Mouse (Mus musculus): ENCODE results near the gene Med25. TPM values are rescaled to one million over a fixed set of nuclear protein-coding genes. Genes with fewer than 3 reads are reported as not detected.
"Not testable (repeated sequence)": the region's sequence is repeated elsewhere in the genome, so short reads cannot be mapped to it uniquely, and the experiment has no call there.

Gene Med25
- total RNA-seq, 4 experiments from 2014 or later = 64.0 to 79.1 (median 71.0) TPM

GRCm38 (mm10) chr7:44893197-44893596, 685 bp upstream of the Med25 start:
- DNase-seq (ENCODE audit: low spot score in 2 of 2) = no peak

- DNase-seq (ENCODE audit: low spot score in 2 of 2) = no peak
Observed at GRCm38 (mm10) chr7:44891611-44892010, 901 bp downstream of the Med25 start.

- no peak for DNase-seq (ENCODE audit: low spot score in 2 of 2)
Observed at GRCm38 (mm10) chr7:44890737-44891136, 1.8 kb downstream of the Med25 start.

- no peak for DNase-seq (ENCODE audit: low spot score in 2 of 2)
Observed at GRCm38 (mm10) chr7:44890180-44890579, 2.3 kb downstream of the Med25 start.

DNA sequence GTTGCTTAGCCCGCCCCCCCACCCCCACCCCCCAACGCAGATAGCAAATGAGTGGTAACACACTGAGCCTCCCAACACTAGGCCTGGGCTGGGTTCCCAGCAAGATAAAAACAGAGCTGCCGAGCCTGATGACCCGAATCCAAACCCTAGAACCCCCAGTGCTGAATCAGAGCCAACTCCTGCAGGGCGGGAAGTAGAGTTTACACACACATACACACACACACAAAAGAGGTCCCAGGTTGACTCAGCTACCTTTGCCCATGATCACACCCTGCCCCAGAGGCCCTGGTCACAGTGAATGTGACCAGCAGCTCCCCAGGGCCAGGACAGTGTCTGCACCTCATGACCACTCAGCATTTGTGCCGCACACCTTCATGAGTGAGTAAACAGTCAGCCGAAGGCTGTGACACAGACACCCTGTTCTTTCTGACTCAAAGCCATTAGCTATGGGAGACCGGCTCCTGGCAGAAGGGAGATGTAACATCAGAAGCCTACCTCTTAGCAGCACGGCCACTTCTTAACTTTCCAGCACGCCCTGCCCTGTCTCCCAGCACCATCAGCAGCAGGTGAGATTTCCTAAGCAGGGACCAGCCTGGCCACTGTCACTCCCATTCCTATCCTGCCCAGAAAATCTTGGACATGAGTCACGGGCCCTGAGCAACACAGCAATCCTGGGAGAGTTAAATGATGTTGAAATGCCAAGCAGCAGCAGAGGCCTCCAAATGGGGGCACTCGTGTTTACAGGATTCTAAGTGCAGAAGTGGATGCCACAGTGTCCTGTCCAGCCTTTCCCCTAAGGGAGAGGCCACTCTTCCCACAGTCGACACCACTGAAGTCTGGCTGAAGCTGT, 4.0 kb downstream of the Med25 start:
- no peak for DNase-seq (ENCODE audit: low spot score in 2 of 2)

- no peak for DNase-seq (ENCODE audit: low spot score in 2 of 2)
Observed at GRCm38 (mm10) chr7:44886964-44887363, 5.5 kb downstream of the Med25 start.

- DNase-seq (ENCODE audit: low spot score in 2 of 2) = no peak
Observed at GRCm38 (mm10) chr7:44884637-44885036, 7.9 kb downstream of the Med25 start.

- no peak for DNase-seq (ENCODE audit: low spot score in 2 of 2)
Observed at GRCm38 (mm10) chr7:44883036-44883435, 9.5 kb downstream of the Med25 start.

GRCm38 (mm10) chr7:44877833-44878232, 14.7 kb downstream of the Med25 start:
- no peak for DNase-seq (ENCODE audit: low spot score in 2 of 2)

GRCm38 (mm10) chr7:44871774-44872173, 20.7 kb downstream of the Med25 start:
- DNase-seq (ENCODE audit: low spot score in 2 of 2) = not testable (repeated sequence)

GRCm38 (mm10) chr7:44871181-44871580, 21.3 kb downstream of the Med25 start:
- no peak for DNase-seq (ENCODE audit: low spot score in 2 of 2)

DNA sequence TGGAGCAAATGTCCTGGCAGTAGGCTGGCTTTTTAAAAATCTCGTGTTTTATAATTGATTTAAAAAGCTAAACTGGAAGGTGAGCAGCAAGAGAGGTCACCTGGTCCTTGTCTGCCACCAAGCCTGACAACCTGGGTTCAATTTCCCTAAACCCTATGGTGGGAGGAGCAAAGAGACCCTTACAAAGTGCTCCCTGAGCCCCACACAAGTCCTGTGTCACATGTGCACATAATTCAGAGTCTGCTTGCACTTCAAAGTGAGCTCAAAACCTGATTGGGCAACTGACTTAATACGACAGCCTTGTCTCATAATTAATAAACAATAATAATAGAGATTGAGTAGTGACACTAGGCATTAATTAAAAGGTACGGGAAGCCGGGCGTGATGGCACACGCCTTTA, 21.9 kb downstream of the Med25 start:
- DNase-seq (ENCODE audit: low spot score in 2 of 2) = no peak

GRCm38 (mm10) chr7:44869697-44870528, 22.6 kb downstream of the Med25 start, which contains the start of gene Ptov1:
Gene Ptov1, minus strand, starts transcription at chr7:44869788.
- DNase-seq (ENCODE audit: low spot score in 2 of 2) = peak; percentile 86 to 91

GRCm38 (mm10) chr7:44868919-44869696, 23.4 kb downstream of the Med25 start:
- DNase-seq (ENCODE audit: low spot score in 2 of 2) = peak; percentile 58 to 68

DNA sequence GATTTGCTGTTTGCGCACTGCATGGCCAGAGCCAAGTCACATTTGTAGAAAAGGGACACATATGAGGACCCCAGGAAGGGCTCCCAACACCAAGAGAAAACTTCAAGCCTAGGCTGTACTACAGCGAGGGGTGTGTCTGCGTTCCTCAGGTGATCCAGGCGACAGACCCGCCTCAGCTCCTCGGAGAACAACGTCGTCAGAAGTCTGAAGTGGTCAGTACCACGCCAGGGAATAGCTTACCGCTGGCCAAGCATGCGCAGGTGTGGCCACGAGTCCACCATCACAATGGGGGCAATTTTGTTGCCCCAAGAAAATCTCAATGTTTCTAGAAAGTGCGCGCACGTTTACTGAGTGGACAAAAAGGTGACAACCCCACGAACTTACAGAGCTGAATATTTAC, 24.0 kb downstream of the Med25 start:
- no peak for DNase-seq (ENCODE audit: low spot score in 2 of 2)

DNA sequence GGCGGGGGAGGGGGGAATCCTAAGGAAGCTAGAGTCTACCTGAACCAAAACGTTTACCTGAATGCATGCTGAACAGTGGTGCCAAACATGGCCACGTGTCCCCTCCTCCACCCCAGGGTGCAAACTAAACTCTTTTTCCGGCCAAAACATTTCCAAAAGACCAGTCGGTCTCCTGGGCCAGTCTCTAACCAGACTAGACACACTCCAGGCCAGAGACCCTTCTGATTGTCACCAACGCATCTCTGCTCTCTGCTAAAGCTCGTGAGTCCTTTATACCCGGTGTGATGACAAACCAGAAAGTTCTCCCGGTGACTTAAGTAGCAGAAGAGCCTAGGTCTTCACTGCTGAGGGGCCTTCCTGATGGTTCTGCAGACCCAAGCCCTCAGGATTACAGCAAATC, 24.7 kb downstream of the Med25 start:
- DNase-seq (ENCODE audit: low spot score in 2 of 2) = no peak

DNA sequence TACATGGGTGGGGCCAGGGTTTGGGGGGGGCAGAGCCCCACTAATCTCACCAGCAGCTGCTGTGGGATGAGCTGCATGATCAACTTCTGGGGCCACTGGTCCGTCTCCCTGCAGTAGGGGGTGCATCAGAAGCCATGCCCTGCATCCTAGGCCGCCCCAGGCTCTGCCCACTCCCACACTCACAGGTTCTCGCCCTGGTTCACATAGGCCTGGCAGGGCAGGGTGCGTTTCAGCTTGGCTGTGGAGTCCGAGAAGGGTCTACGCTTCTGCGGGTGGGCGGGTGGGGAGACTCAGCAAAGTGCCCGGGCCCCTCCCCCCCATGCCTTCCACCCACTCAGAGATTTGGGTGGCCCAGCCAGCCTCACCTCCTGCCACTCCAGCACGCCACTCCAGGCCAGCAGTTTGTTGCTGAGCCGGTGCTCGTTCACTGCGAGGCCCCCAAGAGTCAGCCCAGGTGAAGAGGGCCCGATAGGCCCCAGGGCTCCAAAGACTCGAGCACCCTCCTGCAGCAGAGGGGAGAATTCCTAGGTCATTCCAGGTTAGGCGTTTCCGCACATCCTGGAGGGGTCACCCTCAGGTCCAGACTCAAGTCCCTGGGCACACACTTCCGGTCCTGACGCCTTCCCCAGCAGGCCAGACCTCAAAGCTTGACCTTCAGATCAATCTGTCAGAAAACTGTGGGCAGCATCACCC, 25.4 kb downstream of the Med25 start:
- no peak for DNase-seq (ENCODE audit: low spot score in 2 of 2)

- peak; percentile 43 to 61 for DNase-seq (ENCODE audit: low spot score in 2 of 2)
Observed at GRCm38 (mm10) chr7:44866276-44867009, 26.1 kb downstream of the Med25 start.

DNA sequence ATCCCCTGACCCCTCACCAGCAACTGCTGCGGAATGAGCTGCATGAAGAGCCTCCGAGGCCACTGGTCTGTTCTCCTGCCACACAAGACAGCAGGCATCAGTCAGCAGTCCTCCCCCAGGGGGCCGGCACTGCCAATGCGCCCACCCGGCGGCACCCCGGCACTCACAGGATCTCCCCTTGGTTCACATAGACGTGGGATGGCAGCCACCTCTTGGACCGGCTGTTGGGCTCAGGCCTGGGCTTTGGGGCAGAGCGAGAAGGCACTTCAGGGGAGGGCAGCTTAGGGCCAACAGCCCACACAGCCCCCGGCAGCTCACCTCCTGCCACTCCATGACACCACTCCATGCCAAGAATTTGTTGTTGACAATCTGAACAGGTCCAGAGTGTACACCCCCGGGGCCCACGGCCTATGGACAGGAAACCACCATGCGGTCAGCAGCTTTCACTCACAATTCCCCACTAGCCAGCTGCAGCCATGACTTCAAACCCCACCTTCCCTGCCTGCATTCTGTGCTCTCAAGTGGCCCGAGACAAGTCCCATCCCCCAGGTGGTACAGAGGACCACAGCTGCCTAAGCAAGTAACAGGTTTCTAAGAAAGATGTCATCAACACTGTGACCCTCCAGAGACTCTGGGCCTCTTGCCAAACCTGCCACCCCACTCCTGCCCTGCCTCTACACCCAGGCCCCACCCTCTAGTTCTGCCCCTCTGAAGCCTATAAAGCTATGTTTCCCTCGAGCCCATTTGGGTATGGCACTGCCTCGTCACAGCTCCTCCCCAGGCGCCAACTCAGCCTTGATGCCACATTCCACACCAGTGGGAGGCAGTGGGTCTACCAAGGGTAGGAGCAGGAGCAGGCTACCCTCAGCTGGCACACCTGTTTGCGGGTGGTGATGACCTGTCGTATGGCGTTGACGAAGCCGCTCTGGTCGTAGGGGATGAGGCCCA, 27.6 kb downstream of the Med25 start:
- no peak for DNase-seq (ENCODE audit: low spot score in 2 of 2)

Measured in gastrocnemius, adult 8-10 months (tissue).